Mouse (Mus musculus) yolk sac, embryonic 10.5 days (tissue): Measurements from ENCODE around the gene Scamp1.
"Not testable (repeated sequence)": the region's sequence is repeated elsewhere in the genome, so short reads cannot be mapped to it uniquely, and the experiment has no call there.

Source experiments
- DNase-seq: peaks from one replicate; pipeline ENCODE4 v3.0.0-alpha.2; 2017; ENCODE audit warnings: low spot score

Scamp1 gene

DNA sequence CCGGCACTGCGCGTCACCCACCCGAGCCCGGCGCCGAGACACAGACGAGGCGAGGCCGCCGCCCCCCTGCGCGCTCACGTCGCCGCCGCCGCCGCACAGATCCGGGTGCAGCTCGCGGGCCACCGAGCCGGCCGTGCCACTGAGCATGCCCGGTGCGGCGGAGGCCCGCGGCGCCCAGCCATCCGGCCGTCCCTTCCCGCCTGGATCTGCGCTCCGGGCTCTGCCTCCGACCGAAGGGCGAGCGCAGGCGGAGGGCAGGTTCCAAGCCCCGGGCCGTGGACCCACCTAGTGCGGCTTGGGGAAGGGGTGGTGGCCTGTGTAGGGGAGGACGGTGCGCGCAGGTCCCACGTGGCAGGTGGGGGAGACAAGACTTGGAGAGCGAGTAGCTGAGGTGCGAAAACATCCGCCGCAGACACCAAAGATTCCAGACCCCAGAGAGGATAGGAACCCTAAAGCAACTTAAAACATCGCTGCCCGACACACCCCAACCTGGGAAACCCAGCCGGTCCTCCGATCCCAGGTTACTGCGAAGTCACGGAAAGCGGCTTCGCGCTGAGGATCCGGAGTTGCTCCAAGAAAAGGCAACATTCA, at the start of gene Scamp1:
Gene Scamp1, minus strand, starts transcription at position 577 of the 591 bp plus-strand sequence.
- DNase-seq = peak; percentile 91

DNA sequence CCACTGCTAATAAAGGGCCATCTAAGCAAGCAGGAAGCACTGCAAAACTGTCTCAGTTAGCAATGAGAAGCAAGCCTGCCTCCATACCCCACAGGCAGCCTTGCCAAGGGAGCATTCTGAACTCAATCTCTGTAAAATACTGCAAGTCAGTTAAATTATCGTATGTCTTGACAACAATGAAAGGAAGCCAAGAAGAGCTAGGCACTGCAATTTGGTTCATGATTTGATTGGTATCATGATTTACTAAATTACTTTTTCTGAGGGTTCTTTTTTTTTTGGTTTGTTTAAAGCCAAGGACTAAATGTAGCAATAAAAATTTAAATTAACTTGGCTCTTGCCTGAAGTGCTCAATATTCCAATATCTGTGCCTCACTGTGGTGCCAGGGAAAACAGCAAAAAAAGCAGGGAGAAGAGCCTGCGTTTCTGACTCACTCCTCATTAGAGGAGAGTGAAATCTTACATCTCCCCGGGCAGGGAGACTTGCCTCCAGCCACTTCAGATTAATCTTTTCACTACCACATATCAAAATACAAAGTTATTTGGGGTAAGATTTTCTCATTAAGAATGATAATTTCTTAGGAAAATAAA, 44.8 kb upstream of the Scamp1 start:
- DNase-seq = no peak

DNA sequence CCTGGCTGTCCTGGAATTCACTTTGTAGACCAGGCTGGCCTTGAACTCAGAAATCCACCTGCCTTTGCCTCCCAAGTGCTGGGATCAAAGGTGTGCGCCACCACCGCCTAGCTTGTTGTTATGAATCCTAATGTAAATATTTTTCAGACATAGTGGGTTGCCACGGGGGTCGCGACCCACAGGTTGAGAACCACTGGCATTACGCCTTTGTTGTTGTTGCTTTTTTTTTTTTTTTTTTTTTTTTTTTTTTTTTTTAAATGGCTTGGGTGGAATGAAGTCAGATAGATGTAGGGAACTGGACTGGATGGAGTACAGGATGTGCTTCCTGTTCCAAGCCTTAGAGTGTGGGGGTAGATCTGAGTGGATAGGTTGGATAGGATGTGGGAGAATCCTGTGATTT, 43.3 kb upstream of the Scamp1 start:
- DNase-seq = not testable (repeated sequence)

DNA sequence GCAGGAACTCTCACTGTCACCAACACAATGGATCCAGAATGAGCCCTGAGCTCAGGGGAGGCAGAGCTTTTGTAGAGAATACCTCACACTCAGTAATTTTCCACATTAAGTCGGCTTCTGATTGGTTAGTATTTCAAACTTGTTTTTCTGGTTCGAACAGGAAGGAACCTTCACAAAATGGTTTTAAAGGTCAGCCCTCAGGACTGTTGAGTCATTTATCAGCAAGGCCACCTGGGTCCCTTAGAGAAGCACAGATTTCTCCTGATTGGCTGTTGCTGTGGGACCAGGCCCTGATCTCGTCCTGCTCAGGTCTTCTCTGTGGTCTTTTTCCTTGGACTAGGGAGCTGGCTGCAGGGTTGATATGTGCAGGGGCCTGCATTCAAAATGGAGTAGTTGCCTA, 42.4 kb upstream of the Scamp1 start:
- DNase-seq = peak; percentile 14

DNA sequence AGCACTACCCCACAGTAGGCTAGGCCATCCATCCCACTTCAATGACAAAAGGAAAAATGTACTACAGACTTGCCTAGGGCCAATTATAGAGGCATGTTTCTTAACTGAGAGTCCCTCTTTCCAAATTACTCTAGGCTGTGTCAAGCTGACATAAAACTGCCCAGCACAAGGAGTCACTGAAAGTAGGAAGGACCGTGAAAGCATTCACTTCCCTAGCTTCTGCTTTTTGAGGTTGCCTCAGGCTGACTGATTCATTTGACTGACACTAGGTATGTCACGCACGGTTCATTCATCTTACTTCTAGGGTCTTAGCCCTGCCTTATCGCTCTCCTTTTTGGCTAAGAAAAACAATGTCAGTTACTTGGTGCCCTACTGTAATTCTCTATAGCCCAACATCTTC, 36.8 kb upstream of the Scamp1 start:
- DNase-seq = no peak

DNA sequence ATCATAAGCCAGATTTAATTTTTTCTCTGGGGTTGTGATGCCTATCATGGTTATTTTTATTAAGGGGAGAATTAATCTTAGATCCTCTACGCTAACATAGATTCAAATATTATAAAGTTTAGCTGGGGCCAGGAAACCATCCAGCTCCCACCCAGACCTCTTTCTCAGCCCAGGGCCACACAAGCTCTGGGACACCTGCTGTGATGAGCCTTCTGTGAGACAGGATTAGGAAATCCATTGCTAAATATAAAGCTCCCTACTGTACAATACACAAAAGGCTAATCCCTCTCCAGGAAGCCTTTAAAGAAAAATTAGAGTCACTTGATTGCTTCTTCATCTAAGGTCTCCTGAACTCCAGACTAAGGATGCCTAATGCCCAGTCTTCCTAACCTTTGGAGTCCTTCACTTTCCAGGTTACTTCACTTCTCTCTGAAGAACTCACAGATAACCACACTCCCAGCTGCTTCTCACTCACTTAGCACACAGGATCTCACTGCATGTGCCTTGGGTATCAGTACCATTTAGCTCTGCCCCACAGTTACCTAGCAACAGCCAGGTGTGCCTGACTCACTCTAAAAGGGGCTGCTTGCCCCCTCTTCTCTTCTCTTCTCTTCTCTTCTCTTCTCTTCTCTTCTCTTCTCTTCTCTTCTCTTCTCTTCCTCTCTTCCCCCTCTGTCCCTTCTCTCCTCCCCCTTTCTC, 35.6 kb upstream of the Scamp1 start:
- no peak for DNase-seq

DNA sequence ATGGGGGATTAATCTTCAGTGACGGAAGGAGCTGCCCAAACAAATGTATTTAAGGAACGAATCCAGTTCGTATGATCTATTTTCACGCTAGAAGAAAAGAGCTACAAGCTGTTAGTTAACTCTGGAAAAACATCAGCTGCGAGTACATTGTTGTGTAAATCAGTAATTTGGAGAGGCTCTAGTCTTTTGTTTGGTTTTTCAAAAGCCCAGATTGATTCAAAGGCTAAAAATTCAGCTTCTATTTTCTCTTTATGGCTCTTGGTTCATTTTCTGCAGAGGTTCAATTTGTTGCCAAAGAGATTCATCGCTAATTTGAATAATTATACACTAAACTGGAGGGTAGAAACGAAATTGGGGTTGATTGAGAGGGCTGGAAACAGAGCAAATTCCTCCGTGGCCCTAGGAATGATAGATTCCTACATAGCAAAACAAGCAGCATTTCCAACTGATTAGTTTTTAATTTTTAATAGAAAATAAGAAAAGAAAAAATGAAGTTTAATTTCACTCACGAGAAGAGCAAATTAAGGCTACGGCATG, 31.4 kb upstream of the Scamp1 start:
- no peak for DNase-seq

DNA sequence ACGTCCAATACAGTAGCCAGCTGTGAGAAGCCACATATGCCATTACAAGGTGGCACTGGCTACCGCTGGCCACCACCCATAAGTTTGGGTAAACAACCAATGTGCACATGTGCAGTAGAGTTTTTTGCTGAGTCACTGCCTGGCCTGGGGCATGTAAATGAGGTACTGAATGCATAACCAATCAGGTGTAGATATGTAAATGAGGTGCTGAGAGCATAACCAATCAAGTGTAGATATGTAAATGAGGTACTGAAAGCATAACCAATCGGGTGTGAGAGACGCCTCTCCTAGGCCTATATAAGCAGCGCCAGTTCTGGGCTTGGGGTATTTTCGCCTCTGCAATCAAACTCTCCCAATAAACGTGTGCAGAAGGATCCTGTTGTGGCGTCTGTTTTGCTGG, 27.2 kb upstream of the Scamp1 start:
- not testable (repeated sequence) for DNase-seq

DNA sequence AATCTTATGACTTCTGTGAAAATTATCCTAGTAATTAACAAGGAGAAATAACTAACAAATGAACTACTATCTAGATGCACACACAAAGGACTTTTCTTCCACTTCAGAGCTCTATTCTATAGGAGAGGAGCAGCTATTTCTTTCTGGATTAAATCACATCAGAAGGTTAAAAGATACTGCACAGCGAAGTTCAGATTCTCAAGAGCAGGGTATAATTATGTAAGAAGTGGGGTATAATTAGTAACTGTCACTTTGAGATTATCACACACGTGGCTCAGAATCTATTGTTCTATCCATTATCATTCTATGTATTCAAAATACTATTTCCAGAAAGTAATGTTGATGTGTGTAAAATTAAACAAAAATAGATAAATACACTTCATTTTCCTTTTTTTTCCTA, 22.6 kb upstream of the Scamp1 start:
- DNase-seq = no peak

DNA sequence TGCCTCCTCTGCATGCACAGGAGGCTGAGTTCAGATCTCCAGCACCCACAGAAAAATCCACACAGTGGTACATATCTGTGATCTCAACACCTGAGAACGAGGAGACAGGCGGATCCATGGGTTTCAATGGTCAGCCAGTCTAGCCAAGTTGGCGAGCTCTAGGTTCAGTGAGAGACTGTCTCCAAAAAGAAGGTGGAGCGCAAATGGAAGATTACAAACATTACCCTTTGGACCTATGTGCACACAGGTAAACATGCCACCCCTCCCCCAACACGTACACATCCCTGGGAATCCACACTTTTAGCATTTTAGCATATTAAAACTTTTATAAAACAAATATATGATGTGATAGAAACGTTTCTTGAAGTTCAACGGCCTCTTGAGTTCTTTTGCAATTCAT, 21.9 kb upstream of the Scamp1 start:
- DNase-seq = no peak

DNA sequence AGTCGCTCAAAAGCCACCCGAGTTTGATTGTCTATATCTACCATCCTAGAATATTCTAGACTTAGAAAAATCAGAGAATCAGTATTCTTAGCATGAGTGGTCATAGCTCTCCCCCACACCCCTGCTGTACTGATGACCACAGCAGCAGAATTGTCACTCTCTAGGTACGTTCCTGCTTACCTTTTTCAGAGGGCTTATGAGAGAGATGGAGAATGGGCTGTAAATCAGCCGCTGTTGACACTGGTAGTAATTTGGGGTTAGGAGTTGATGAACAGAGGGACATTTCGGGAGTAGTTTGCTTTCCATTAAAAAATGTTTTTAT, 21.3 kb upstream of the Scamp1 start:
- no peak for DNase-seq

DNA sequence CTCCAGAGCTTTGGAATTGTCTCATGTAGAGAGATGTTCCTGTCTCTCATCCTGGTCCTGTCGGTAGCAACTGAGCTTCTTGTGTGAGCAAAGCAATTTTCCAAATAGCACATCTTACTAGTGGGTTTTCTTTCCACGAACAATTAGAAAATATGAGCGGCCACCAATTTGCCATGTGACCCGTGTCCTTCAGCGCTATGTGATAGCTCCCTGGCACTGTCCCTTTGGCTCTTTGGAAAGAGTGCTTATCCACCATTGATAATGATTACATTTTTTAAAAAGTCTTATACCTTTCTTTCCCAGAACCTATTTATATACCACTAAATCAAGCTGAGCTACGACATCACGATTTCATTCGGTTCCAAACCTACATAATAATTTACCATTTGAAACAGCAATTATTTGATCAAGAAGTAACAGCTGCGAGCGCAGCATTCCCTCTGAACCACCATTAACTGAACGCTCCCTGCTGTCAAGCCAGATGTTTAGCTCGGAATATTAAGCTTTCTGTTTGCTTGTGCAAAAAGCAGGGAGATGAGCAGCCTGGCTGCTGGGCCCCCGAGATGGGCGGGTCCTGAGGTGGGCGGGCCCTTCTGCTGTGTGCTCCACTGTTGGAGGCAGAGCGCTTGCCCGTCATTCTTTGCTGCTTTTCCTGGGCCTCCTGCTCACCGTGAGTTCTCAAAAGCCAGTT, 20.8 kb upstream of the Scamp1 start:
- peak; percentile 59 for DNase-seq

DNA sequence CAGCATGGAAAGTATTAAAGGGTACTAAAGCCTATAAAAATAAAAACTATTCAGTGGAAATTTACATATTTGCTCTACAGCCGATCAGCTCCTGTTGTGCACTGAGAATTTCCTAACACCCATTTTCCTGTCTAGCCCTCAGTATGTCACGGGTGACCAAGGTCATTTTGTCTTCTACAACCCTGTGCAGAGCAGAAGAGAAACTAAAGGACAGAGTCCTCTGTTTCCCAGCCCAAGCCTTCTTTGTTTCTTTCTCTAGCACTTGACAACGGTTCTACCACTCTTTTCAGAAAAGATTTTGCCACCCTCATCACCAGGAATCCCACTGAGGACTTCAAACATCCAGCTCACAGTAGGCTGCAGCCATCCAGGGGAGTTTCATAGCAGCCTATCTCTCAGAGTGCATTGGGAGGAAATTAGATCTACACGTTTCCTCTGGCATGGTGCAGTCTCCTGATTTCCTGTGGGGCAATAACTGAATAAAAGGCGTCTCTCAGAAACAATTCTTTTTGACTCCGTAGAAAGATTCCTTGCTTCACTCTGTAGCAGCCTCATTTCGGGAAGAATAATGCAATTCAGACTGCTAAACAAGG, 15.4 kb upstream of the Scamp1 start:
- no peak for DNase-seq

DNA sequence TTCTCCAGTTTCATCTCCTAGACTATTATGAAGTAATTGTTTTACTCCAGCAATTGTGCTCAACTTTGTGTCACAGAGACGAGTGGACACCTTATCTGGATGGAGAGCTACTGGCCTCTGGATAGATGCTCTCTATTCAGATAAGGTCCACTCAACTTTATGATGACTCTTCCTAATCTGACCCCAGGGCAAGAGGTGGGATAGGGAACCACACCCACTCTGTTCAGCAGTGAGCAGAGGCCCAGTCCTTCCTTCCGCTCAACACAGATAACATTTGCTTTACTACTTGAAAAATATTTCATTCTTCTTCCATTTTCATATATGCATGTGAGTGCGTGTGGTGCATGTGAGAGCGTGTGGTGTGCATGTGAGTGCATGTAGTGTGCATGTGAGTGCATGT, 14.6 kb upstream of the Scamp1 start:
- DNase-seq = no peak

DNA sequence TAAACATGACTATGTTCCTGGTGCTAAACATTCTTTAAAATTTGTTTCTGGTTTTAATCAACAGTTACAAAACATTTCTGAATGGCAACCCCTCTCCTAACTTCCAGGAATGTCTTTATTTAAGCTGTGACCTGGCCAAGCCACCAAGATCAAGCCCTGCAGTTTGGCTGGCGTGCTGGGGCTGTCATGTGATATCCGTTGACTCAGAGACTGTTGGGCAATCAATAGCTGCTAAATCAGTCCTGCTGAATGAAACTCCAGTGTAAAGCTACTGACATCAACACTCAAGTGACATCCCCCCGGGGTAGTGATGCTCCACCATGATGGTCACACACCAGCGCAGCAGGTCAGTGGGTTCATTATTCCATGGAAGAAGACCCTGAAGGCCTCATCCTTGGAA, 12.7 kb upstream of the Scamp1 start:
- peak; percentile 52 for DNase-seq

DNA sequence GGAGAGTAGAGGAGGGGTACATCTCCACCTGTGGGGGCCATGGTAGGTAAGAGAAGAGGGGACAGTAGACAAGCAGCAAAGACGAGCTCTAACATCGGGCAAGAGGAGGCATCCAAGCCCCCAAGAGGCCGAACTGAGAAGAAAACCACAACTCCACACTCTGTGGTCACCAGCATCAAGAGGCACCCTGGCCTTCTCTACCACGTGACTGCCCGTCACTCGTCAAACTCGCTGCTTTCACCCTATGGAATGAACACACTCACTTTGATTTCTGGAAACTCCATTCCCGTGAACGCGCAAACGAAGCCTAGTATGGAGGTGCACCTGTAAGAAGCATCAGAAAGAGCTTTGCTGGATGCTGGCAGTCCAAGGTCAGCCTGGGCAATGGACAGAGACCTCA, 10.7 kb upstream of the Scamp1 start:
- no peak for DNase-seq

DNA sequence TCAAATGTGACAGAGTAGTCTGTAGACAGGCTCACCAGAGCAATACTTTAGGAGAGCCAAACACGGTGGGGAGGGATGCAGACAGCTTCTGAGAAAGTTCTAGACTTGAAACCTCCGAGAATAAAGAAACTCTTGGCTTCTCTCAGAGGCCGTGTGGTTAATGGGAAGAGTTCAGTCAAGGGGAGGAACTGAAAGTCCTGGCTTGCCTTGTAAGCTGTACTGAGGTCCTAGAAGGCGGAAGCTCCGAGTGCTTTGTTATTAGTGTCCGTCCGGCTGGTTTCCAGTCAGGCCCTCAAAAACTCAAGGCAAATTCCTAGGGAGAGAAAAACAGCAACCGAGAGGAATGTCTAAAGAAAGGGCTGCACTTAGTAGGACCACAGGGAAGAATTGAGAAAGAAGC, 10.3 kb upstream of the Scamp1 start:
- DNase-seq = no peak

DNA sequence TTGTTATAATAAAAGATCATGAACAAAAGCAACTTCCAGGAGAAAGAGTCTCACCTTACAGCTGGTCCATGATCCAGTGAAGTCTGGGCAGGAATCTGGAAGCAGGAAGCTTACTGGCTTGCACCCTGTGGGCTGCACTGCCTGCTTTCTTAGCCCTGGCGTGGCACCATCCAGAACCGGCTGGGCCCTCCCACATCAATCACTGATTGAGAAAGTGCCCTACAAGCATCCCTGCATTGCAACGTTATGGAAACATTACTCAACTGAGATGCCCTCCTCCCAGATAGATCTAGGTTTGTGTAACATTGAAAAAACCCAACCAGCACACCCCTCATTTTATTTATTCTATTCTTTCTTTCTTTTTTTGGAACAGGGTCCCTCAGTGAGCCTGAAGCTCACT, 9.2 kb upstream of the Scamp1 start:
- no peak for DNase-seq

DNA sequence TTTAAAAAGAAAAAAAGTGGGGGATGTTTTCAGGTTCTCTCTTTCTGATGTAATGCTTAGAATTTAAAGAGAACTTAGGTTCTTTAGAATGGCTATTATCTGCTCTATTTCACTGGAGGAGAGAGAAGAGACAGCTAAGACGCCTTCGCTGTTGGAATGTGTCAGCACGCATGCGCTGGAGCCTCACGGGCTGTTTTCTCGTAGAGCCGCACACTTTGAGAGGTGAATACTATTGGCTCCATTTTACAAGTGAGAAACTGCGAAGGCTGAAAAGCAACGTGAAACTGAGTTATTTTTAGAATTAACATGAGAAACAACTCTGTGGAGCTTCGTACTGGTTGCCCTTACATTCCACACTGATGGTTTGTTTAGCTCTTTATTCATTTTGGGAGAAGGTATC, 8.3 kb upstream of the Scamp1 start:
- DNase-seq = no peak

DNA sequence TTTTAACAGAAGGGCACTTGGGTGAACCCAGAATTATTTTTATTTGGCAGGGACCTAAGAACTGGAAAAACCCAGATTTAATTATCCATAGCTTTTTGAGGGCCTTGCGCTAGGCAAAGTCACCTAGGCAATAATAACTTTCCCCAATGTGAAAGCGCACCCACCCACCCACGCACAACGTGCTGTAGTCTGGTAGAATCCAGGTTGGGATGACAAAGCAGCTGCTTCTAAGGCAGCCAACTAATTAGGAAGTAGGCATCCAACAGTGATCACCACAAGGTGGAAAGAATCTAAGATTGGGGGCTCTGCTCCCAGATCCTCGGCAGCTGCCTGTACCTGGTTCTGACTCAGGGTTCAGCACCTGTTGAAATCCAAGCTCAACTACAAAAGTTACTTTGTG, 538 bp upstream of the Scamp1 start:
- DNase-seq = no peak

DNA sequence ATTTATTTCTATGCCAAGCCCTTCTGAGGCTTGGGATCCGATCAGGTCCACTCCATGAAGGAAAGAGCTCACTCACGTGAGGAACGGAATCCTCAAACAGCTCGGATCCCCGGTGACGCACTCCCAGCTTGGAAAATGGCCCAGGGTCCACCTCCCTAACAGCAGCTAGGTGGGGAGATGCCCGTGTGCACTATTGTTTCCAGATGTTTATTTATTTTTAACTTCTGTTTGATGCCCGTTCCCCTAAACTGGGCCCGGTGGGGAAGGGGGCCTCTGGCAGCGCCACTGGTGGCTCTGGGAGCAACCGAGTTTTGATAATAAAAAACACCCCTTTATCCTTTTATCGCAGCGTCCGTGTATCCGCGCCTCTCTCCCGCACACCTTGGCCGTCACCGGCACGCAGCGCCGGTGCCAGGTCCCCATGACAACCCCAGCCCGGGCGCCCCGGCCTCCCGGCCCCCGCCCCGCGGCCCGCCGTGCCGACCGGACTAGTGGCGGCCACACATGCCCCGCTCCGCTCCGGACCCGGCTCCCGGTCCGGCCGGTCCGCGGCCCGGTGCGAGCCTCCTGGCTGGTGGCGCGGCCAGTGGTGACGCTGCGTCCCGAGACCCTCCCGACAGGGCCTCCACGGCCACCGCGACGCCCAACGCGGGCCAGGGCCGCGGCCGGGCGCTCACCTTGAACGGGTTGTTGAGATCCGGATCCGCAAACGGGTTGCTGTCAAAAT, 951 bp downstream of the Scamp1 start:
- peak; percentile 27 for DNase-seq

DNA sequence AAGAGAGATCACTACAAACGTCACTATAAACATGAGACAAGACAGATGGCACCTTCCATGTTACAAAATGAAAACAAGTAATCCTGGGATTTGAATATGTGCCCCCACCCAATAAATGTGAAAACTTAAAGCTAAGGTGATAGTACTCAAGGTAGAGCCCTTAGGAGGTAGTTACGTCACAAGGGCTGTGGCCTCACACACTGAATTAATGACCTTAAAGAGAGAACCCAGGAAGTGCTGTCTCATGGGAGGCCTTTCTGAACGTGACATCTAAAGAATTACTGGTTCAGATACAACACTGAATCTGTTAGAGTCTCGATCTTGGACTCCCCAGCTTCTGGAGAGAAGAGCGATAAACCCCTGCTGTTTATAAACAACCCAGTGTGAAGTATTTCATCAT, 6.2 kb downstream of the Scamp1 start:
- DNase-seq = no peak
